Mouse (Mus musculus) spleen, adult 10 weeks (tissue): Measurements from ENCODE around the gene Gsg1l2. TPM values are rescaled to one million over a fixed set of nuclear protein-coding genes. Genes with fewer than 3 reads are reported as not detected.

Source experiments
- polyA plus RNA-seq: library from polyadenylated mRNA; stranded (reverse); fragments of 350-450 nt; fragmentation: Illumina TruSeq; extraction: RNeasy Lipid Tissue Mini Kit (QIAGEN cat#74804); gene quantifications from one replicate; pipeline ENCODE4 v1.2.3, GENCODE M21; 2015; ENCODE audit warnings: low replicate concordance; ENCODE audit not compliant: insufficient read depth

Gsg1l2 gene
- not detected for polyA plus RNA-seq

GRCm38 (mm10) chr11:67774379-67774778, at the start of gene Gsg1l2:
Gene Gsg1l2 (plus strand): TSS chr11:67774608.

GRCm38 (mm10) chr11:67771053-67771452, 3.4 kb upstream of the Gsg1l2 start, which contains the start of gene Glp2r:
Gene Glp2r (minus strand): TSS chr11:67771153.

GRCm38 (mm10) chr11:67797931-67798330, 23.5 kb downstream of the Gsg1l2 start, which contains the start of gene Dhrs7c:
Gene Dhrs7c (plus strand): TSS chr11:67798187.

Other genes starting within 250 kb of the Gsg1l2 start
- not detected for gene Rcvrn, start 79.3 kb upstream of the Gsg1l2 start, polyA plus RNA-seq
- gene Glp2r, start 3.5 kb upstream of the Gsg1l2 start, polyA plus RNA-seq = 0.48 TPM
- not detected for gene Dhrs7c, start 23.6 kb downstream of the Gsg1l2 start, polyA plus RNA-seq
- gene Usp43, start 147.5 kb downstream of the Gsg1l2 start, polyA plus RNA-seq = 0.07 TPM
- gene Cfap52, start 191.0 kb downstream of the Gsg1l2 start, polyA plus RNA-seq = not detected
- 40.3 TPM for gene Stx8, start 191.6 kb downstream of the Gsg1l2 start, polyA plus RNA-seq